Mouse (Mus musculus) MEL (cell line): ENCODE measurements at regions not wholly inside any gene's neighbourhood (a gene's known extent, or its start where the extent isn't known, plus 50 kb on each side); places are given as distances from the start of the nearest gene placed in this dataset.

Source experiments
- CTCF ChIP-seq, 3 experiments: IDR thresholded peaks in 2 of 3; conservative IDR thresholded peaks in 1 of 3; 2 replicates each; pipeline ENCODE4 v1.5.1; 2011 to 2012; ENCODE audit warnings: low read length in 3 of 3, low read depth in 2 of 3, mild to moderate bottlenecking in 2 of 3, improper control_type of control experiment in 1 of 3, inconsistent platforms in 1 of 3, mixed read lengths in 1 of 3, moderate library complexity in 1 of 3; ENCODE audit not compliant: control insufficient read depth in 1 of 3, insufficient read depth in 1 of 3, poor library complexity in 1 of 3, severe bottlenecking in 1 of 3
- EP300 ChIP-seq, 2 experiments: IDR thresholded peaks; 2 replicates each; pipeline ENCODE4 v1.6.1; 2011; ENCODE audit warnings: improper control_type of control experiment in 2 of 2, low read length in 2 of 2, low read depth in 1 of 2, mild to moderate bottlenecking in 1 of 2
- ETS1 ChIP-seq: IDR thresholded peaks from 2 replicates; pipeline ENCODE4 v1.6.1; 2012; ENCODE audit warnings: low read depth, mild to moderate bottlenecking, inconsistent platforms, low read length, improper control_type of control experiment, moderate library complexity
- GATA1 ChIP-seq: IDR thresholded peaks from 2 replicates; pipeline ENCODE4 v1.6.1; 2011; ENCODE audit warnings: low read depth, low read length, improper control_type of control experiment
- HCFC1 ChIP-seq: IDR thresholded peaks from 2 replicates; pipeline ENCODE4 v1.6.1; 2012; ENCODE audit warnings: low read depth, mild to moderate bottlenecking, inconsistent platforms, low read length, improper control_type of control experiment, moderate library complexity
- MAFK ChIP-seq: IDR thresholded peaks from 2 replicates; pipeline ENCODE4 v1.6.1; 2011; ENCODE audit warnings: low read depth, mild to moderate bottlenecking, low read length, improper control_type of control experiment, borderline replicate concordance
- MEF2A ChIP-seq: IDR thresholded peaks from 2 replicates; pipeline ENCODE4 v1.6.1; 2014; ENCODE audit warnings: low read depth, mild to moderate bottlenecking, inconsistent platforms, low read length, improper control_type of control experiment; ENCODE audit not compliant: poor library complexity, insufficient replicate concordance, severe bottlenecking; ENCODE audit errors: extremely low read depth
- NRF1 ChIP-seq: IDR thresholded peaks from 2 replicates; pipeline ENCODE4 v1.6.1; 2014; ENCODE audit warnings: low read depth, mild to moderate bottlenecking, inconsistent platforms, low read length, improper control_type of control experiment, moderate library complexity; ENCODE audit not compliant: poor library complexity, insufficient read depth, severe bottlenecking
- POLR2A ChIP-seq, 2 experiments: IDR thresholded peaks; 2 replicates each; pipeline ENCODE4 v1.6.1; 2011 to 2012; ENCODE audit warnings: low read length in 2 of 2, mild to moderate bottlenecking in 2 of 2, control low read depth in 1 of 2, improper control_type of control experiment in 1 of 2, low read depth in 1 of 2, moderate library complexity in 1 of 2; ENCODE audit not compliant: control insufficient read depth in 1 of 2, insufficient read depth in 1 of 2, poor library complexity in 1 of 2
- POLR2AphosphoS2 ChIP-seq: IDR thresholded peaks from 2 replicates; pipeline ENCODE4 v1.6.1; 2011; ENCODE audit warnings: low read length, improper control_type of control experiment
- RAD21 ChIP-seq: IDR thresholded peaks from 2 replicates; pipeline ENCODE4 v1.6.1; 2011; ENCODE audit warnings: mild to moderate bottlenecking, low read depth, low read length, improper control_type of control experiment
- TAL1 ChIP-seq: IDR thresholded peaks from 2 replicates; pipeline ENCODE4 v1.6.1; 2012; ENCODE audit warnings: mild to moderate bottlenecking, inconsistent platforms, low read length, moderate library complexity, mixed read lengths
- ZNF384 ChIP-seq: IDR thresholded peaks from 2 replicates; pipeline ENCODE4 v1.6.1; 2012; ENCODE audit warnings: low read depth, mild to moderate bottlenecking, inconsistent platforms, low read length, improper control_type of control experiment

- TF ChIP-seq EP300 (IDR thresholded peaks at IDR 0.05; ENCODE audit: low read depth in 1 of 2, low read length in 2 of 2) (no peak), CTCF (IDR thresholded peaks at IDR 0.05 in 2 of 3, conservative IDR thresholded peaks at IDR 0.05 in 1 of 3; ENCODE audit: control insufficient read depth in 1 of 3, insufficient read depth in 1 of 3, low read depth in 2 of 3, low read length in 3 of 3, poor library complexity in 1 of 3, severe bottlenecking in 1 of 3) (no peak), ETS1 (no peak), ZNF384 (no peak), MAFK (no peak), POLR2A (IDR thresholded peaks at IDR 0.05; ENCODE audit: control insufficient read depth in 1 of 2, insufficient read depth in 1 of 2, low read depth in 1 of 2, low read length in 2 of 2, poor library complexity in 1 of 2) (no peak), HCFC1 (no peak), MEF2A (no peak), GATA1 (no peak), TAL1 (no peak), NRF1 (no peak), RAD21 (no peak), POLR2AphosphoS2 (no peak)
These were observed 145.8 kb upstream of the Tpm3-rs7 start for GRCm38 (mm10) chr14:113168584-113168983.
